Mouse (Mus musculus): ENCODE results near the gene Rock2. TPM values are rescaled to one million over a fixed set of nuclear protein-coding genes. Genes with fewer than 3 reads are reported as not detected.
A peak's percentile ranks its signal among the peaks of the same experiment; 100 is the strongest.

Rock2 gene
- polyA plus RNA-seq (2016; fragmentation: Nextera tagmentation; extraction: Ambion mirVana): 10.1 and 12.5 TPM in 2 replicates

GRCm38 (mm10) chr12:16894396-16895220 is at the start of gene Rock2:
Gene Rock2, plus strand, starts transcription at chr12:16894895.
- H3K27me3 ChIP-seq (ENCODE audit: low read depth, poor library complexity, severe bottlenecking): no peaks in the 10 kb centered on the region
- no peaks in the 10 kb centered on the region for H3K9me3 ChIP-seq (replicated peaks)
- peak within 1 kb of the TSS; percentile 96 for H3K27ac ChIP-seq
- peak; percentile 90 for DNase-seq (ENCODE audit: low spot score)
- WGBS: under 1% methylated on average over 106 of the region's 130 CpGs
- peak within 1 kb of the TSS; percentile 97 for H3K4me3 ChIP-seq
- H3K36me3 ChIP-seq: no peaks in the 10 kb centered on the region
- peaks cover 34% of the 10 kb centered on the region for H3K4me1 ChIP-seq

- Histone ChIP-seq H3K27me3 (ENCODE audit: low read depth, poor library complexity, severe bottlenecking) (no peaks in the 10 kb centered on the region), H3K9me3 (replicated peaks) (no peaks in the 10 kb centered on the region)
- DNase-seq (ENCODE audit: low spot score): no peak
Observed at GRCm38 (mm10) chr12:16847204-16847792, 47.4 kb upstream of the Rock2 start.

GRCm38 (mm10) chr12:16848501-16848900 is 46.2 kb upstream of the Rock2 start:
- 91% methylated on average over 2 of the region's 2 CpGs for WGBS
- H3K27me3 ChIP-seq (ENCODE audit: low read depth, poor library complexity, severe bottlenecking): no peaks in the 10 kb centered on the region
- H3K27ac ChIP-seq: no peak overlapping the region
- H3K36me3 ChIP-seq: no peaks in the 10 kb centered on the region
- H3K4me1 ChIP-seq: peaks cover 19% of the 10 kb centered on the region
- DNase-seq (ENCODE audit: low spot score): no peak
- no peak overlapping the region for H3K4me3 ChIP-seq
- H3K9me3 ChIP-seq (replicated peaks): no peaks in the 10 kb centered on the region

More at GRCm38 (mm10) chr12:16847204-16847792, 47.4 kb upstream of the Rock2 start:
- 86% methylated on average over 4 of the region's 4 CpGs for WGBS
- H3K4me3 ChIP-seq: no peak overlapping the region
- no peak overlapping the region for H3K27ac ChIP-seq
- peaks cover 19% of the 10 kb centered on the region for H3K4me1 ChIP-seq
- no peaks in the 10 kb centered on the region for H3K36me3 ChIP-seq

GRCm38 (mm10) chr12:16849821-16850220 is 44.9 kb upstream of the Rock2 start:
- H3K4me1 ChIP-seq: peaks cover 19% of the 10 kb centered on the region
- 58% methylated on average over 2 of the region's 2 CpGs for WGBS
- H3K9me3 ChIP-seq (replicated peaks): no peaks in the 10 kb centered on the region
- no peaks in the 10 kb centered on the region for H3K36me3 ChIP-seq
- DNase-seq (ENCODE audit: low spot score): no peak
- H3K27me3 ChIP-seq (ENCODE audit: low read depth, poor library complexity, severe bottlenecking): no peaks in the 10 kb centered on the region
- H3K27ac ChIP-seq: no peak overlapping the region
- H3K4me3 ChIP-seq: no peak overlapping the region

- no peak for DNase-seq (ENCODE audit: low spot score)
- H3K27ac ChIP-seq: no peak overlapping the region
- peaks cover 17% of the 10 kb centered on the region for H3K4me1 ChIP-seq
- no peaks in the 10 kb centered on the region for H3K27me3 ChIP-seq (ENCODE audit: low read depth, poor library complexity, severe bottlenecking)
- H3K36me3 ChIP-seq: no peaks in the 10 kb centered on the region
- WGBS: 46% methylated on average over 16 of the region's 16 CpGs
- H3K4me3 ChIP-seq: no peak overlapping the region
- H3K9me3 ChIP-seq (replicated peaks): no peaks in the 10 kb centered on the region
Observed at GRCm38 (mm10) chr12:16850431-16851375, 44.0 kb upstream of the Rock2 start.

GRCm38 (mm10) chr12:16853431-16854165 is 41.1 kb upstream of the Rock2 start:
- H3K9me3 ChIP-seq (replicated peaks): no peaks in the 10 kb centered on the region
- DNase-seq (ENCODE audit: low spot score): no peak
- no peaks in the 10 kb centered on the region for H3K36me3 ChIP-seq
- WGBS: 91% methylated on average over 11 of the region's 11 CpGs
- H3K4me3 ChIP-seq: no peak overlapping the region
- H3K27me3 ChIP-seq (ENCODE audit: low read depth, poor library complexity, severe bottlenecking): no peaks in the 10 kb centered on the region
- peaks cover 24% of the 10 kb centered on the region for H3K4me1 ChIP-seq
- 0 out of 2 replicates have a peak overlapping the region, but pooled peaks have one; percentile 3 for H3K27ac ChIP-seq

- 47% methylated on average over 6 of the region's 6 CpGs for WGBS
Observed at GRCm38 (mm10) chr12:16855632-16856305, 38.9 kb upstream of the Rock2 start.

GRCm38 (mm10) chr12:16856306-16856679 is 38.4 kb upstream of the Rock2 start:
- Histone ChIP-seq H3K27ac (no peak overlapping the region), H3K27me3 (ENCODE audit: low read depth, poor library complexity, severe bottlenecking) (no peaks in the 10 kb centered on the region), H3K4me3 (no peak overlapping the region), H3K9me3 (replicated peaks) (no peaks in the 10 kb centered on the region), H3K36me3 (no peaks in the 10 kb centered on the region), H3K4me1 (peaks cover 21% of the 10 kb centered on the region)
- 86% methylated on average over 2 of the region's 2 CpGs for WGBS
- DNase-seq (ENCODE audit: low spot score): no peak

More at GRCm38 (mm10) chr12:16855632-16856305, 38.9 kb upstream of the Rock2 start:
- Histone ChIP-seq H3K36me3 (no peaks in the 10 kb centered on the region), H3K27ac (no peak overlapping the region), H3K4me3 (no peak overlapping the region), H3K27me3 (ENCODE audit: low read depth, poor library complexity, severe bottlenecking) (no peaks in the 10 kb centered on the region), H3K4me1 (peaks cover 18% of the 10 kb centered on the region), H3K9me3 (replicated peaks) (no peaks in the 10 kb centered on the region)
- no peak for DNase-seq (ENCODE audit: low spot score)

- H3K27me3 ChIP-seq (ENCODE audit: low read depth, poor library complexity, severe bottlenecking): no peaks in the 10 kb centered on the region
- no peaks in the 10 kb centered on the region for H3K36me3 ChIP-seq
- 85% methylated on average over 4 of the region's 4 CpGs for WGBS
- no peak overlapping the region for H3K27ac ChIP-seq
- no peak overlapping the region for H3K4me3 ChIP-seq
- peaks cover 24% of the 10 kb centered on the region for H3K4me1 ChIP-seq
- no peak for DNase-seq (ENCODE audit: low spot score)
- no peaks in the 10 kb centered on the region for H3K9me3 ChIP-seq (replicated peaks)
Observed at GRCm38 (mm10) chr12:16858081-16858480, 36.6 kb upstream of the Rock2 start.

- no peak overlapping the region for H3K4me3 ChIP-seq
- no peaks in the 10 kb centered on the region for H3K27me3 ChIP-seq (ENCODE audit: low read depth, poor library complexity, severe bottlenecking)
- DNase-seq (ENCODE audit: low spot score): no peak
- H3K9me3 ChIP-seq (replicated peaks): no peaks in the 10 kb centered on the region
- peak overlapping the region; percentile 72 for H3K27ac ChIP-seq
- H3K36me3 ChIP-seq: no peaks in the 10 kb centered on the region
- peaks cover 24% of the 10 kb centered on the region for H3K4me1 ChIP-seq
- 90% methylated on average over 2 of the region's 2 CpGs for WGBS
Observed at GRCm38 (mm10) chr12:16859781-16860180, 34.9 kb upstream of the Rock2 start.

- Histone ChIP-seq H3K9me3 (replicated peaks) (no peaks in the 10 kb centered on the region), H3K27ac (peak overlapping the region; percentile 72), H3K4me1 (peaks cover 24% of the 10 kb centered on the region), H3K27me3 (ENCODE audit: low read depth, poor library complexity, severe bottlenecking) (no peaks in the 10 kb centered on the region), H3K4me3 (no peak overlapping the region), H3K36me3 (no peaks in the 10 kb centered on the region)
- no peak for DNase-seq (ENCODE audit: low spot score)
- WGBS: 80% methylated on average over 1 of the region's 1 CpGs
Observed at GRCm38 (mm10) chr12:16860533-16860932, 34.2 kb upstream of the Rock2 start.

- Histone ChIP-seq H3K9me3 (replicated peaks) (no peaks in the 10 kb centered on the region), H3K27ac (peak overlapping the region; percentile 72), H3K4me1 (peaks cover 20% of the 10 kb centered on the region), H3K27me3 (ENCODE audit: low read depth, poor library complexity, severe bottlenecking) (no peaks in the 10 kb centered on the region), H3K4me3 (no peak overlapping the region), H3K36me3 (no peaks in the 10 kb centered on the region)
- DNase-seq (ENCODE audit: low spot score): no peak
- WGBS: 62% methylated on average over 3 of the region's 3 CpGs
Observed at GRCm38 (mm10) chr12:16860961-16861360, 33.7 kb upstream of the Rock2 start.
